Mouse (Mus musculus): ENCODE data around the gene Sirt6.

Gene Sirt6

GRCm38 (mm10) chr10:81595599-81595998, 32.0 kb downstream of the Sirt6 start:
- DNase-seq (ENCODE audit: low read depth, low spot score): no peak

GRCm38 (mm10) chr10:81593935-81594334, 33.7 kb downstream of the Sirt6 start:
- no peak for DNase-seq (ENCODE audit: low read depth, low spot score)

GRCm38 (mm10) chr10:81593223-81593622, 34.4 kb downstream of the Sirt6 start:
- no peak for DNase-seq (ENCODE audit: low read depth, low spot score)

- no peak for DNase-seq (ENCODE audit: low read depth, low spot score)
Measured at GRCm38 (mm10) chr10:81592631-81593030, 35.0 kb downstream of the Sirt6 start.

GRCm38 (mm10) chr10:81591846-81592245, 35.8 kb downstream of the Sirt6 start:
- DNase-seq (ENCODE audit: low read depth, low spot score): peak; percentile 33

- no peak for DNase-seq (ENCODE audit: low read depth, low spot score)
Measured at GRCm38 (mm10) chr10:81588739-81589138, 38.9 kb downstream of the Sirt6 start.

GRCm38 (mm10) chr10:81583347-81583746, 44.2 kb downstream of the Sirt6 start:
- no peak for DNase-seq (ENCODE audit: low read depth, low spot score)

GRCm38 (mm10) chr10:81580441-81581070, 47.0 kb downstream of the Sirt6 start:
- no peak for DNase-seq (ENCODE audit: low read depth, low spot score)

GRCm38 (mm10) chr10:81579967-81580366, 47.6 kb downstream of the Sirt6 start:
- DNase-seq (ENCODE audit: low read depth, low spot score): no peak

- DNase-seq (ENCODE audit: low read depth, low spot score): peak; percentile 54
Measured at GRCm38 (mm10) chr10:81575695-81576094, 51.9 kb downstream of the Sirt6 start.

GRCm38 (mm10) chr10:81575208-81575631, 52.4 kb downstream of the Sirt6 start:
- no peak for DNase-seq (ENCODE audit: low read depth, low spot score)

- no peak for DNase-seq (ENCODE audit: low read depth, low spot score)
Measured at GRCm38 (mm10) chr10:81574081-81575056, 53.2 kb downstream of the Sirt6 start, which contains the start of gene Tle2. Gene Tle2 (plus strand): TSS chr10:81574561.

GRCm38 (mm10) chr10:81572975-81573374, 54.6 kb downstream of the Sirt6 start:
- DNase-seq (ENCODE audit: low read depth, low spot score): no peak

- no peak for DNase-seq (ENCODE audit: low read depth, low spot score)
Measured at GRCm38 (mm10) chr10:81572133-81572671, 55.4 kb downstream of the Sirt6 start.

Data from 3T3-L1 (cell line).